In genomic region chr7:118688199-118688598, GRCm38 (mm10) we compare ENCODE assay signal across 8 mouse cellular contexts. TPM values are rescaled to one million over a fixed set of nuclear protein-coding genes. Genes with fewer than 3 reads are reported as not detected.
DNase-seq lines count a peak whose midpoint lies in the region; ATAC-seq and TF ChIP-seq lines count a peak whose summit lies in the region.

No protein-coding gene starts in this region.

- peak; percentile 42 to 60 for DNase-seq in adrenal gland, postnatal 4 days (ENCODE audit: low spot score in 2 of 2)
- peak; percentile 53 for DNase-seq in heart, postnatal 0 days (ENCODE audit: low spot score)
- peak; percentile 74 for DNase-seq in kidney, postnatal 14 days
- peak; percentile 63 for DNase-seq in ovary, postnatal 14 days (ENCODE audit: low spot score)
- DNase-seq in thymus, postnatal 14 days: peak; percentile 78

- no peak overlapping the region for H3K4me2 ChIP-seq in heart, postnatal 0 days (ENCODE audit: low read depth, low read length)
- no peak overlapping the region for H3K4me2 ChIP-seq in liver, embryonic 16.5 days (ENCODE audit: low read depth, low read length)

- no peak overlapping the region for H3K4me3 ChIP-seq in E14TG2a.4 (replicated peaks; ENCODE audit: low read length)
- no peak overlapping the region for H3K4me3 ChIP-seq in embryonic fibroblast, embryonic 13.5 days (ENCODE audit: insufficient read depth, low read length)
- H3K4me3 ChIP-seq in heart, postnatal 0 days (ENCODE audit: low read depth, low read length): no peak overlapping the region
- no peak overlapping the region for H3K4me3 ChIP-seq in liver, embryonic 16.5 days (ENCODE audit: low read depth, low read length)

- H3K9ac ChIP-seq in heart, postnatal 0 days (replicated peaks; ENCODE audit: low read depth, low read length): no peak overlapping the region
- H3K9ac ChIP-seq in liver, embryonic 16.5 days (ENCODE audit: low read depth, low read length): no peak overlapping the region

- peaks cover 15% of the 10 kb centered on the region for H3K4me1 ChIP-seq in E14TG2a.4 (replicated peaks; ENCODE audit: low read depth, low read length)
- H3K4me1 ChIP-seq in embryonic fibroblast, embryonic 13.5 days (ENCODE audit: control insufficient read depth, insufficient read depth, low read length): no peaks in the 10 kb centered on the region
- no peaks in the 10 kb centered on the region for H3K4me1 ChIP-seq in heart, postnatal 0 days (ENCODE audit: control insufficient read depth, insufficient read depth)
- no peaks in the 10 kb centered on the region for H3K4me1 ChIP-seq in liver, embryonic 16.5 days (ENCODE audit: control insufficient read depth, low read depth, low read length)

- no peak for ATAC-seq in heart, postnatal 0 days (ENCODE audit: insufficient read depth, low read depth)
- ATAC-seq in liver, embryonic 16.5 days (ENCODE audit: low read depth): 0 out of 2 replicates have a peak, but pooled peaks have one; percentile 9

- no peaks in the 10 kb centered on the region for H3K27me3 ChIP-seq in E14TG2a.4 (ENCODE audit: insufficient read depth, low read length)
- H3K27me3 ChIP-seq in heart, postnatal 0 days (ENCODE audit: control insufficient read depth, insufficient read depth, low read length): peaks cover 22% of the 10 kb centered on the region
- no peaks in the 10 kb centered on the region for H3K27me3 ChIP-seq in liver, embryonic 16.5 days (ENCODE audit: control insufficient read depth, insufficient read depth, low read depth, low read length)

- H3K9me3 ChIP-seq in E14TG2a.4 (ENCODE audit: low read length): no peaks in the 10 kb centered on the region
- H3K9me3 ChIP-seq in heart, postnatal 0 days (replicated peaks; ENCODE audit: control insufficient read depth, low read length): no peaks in the 10 kb centered on the region
- H3K9me3 ChIP-seq in liver, embryonic 16.5 days (replicated peaks; ENCODE audit: control insufficient read depth, low read length): no peaks in the 10 kb centered on the region

- WGBS in heart, postnatal 0 days: 27% methylated on average over 5 of the region's 5 CpGs
- 34% methylated on average over 5 of the region's 5 CpGs for WGBS in liver, embryonic 16.5 days (ENCODE audit: insufficient replicate concordance)

- no peak for TF ChIP-seq EP300 in heart, postnatal 0 days (IDR thresholded peaks at IDR 0.05; ENCODE audit: low read depth)

- TF ChIP-seq POLR2A in embryonic fibroblast, embryonic 13.5 days (IDR thresholded peaks at IDR 0.05; ENCODE audit: low read depth, low read length): no peak

- TF ChIP-seq CTCF in E14TG2a.4 (conservative IDR thresholded peaks at IDR 0.05; ENCODE audit: low read length): peak; percentile 33; the same call in 1 of the 2 replicates
- TF ChIP-seq CTCF in embryonic fibroblast, embryonic 13.5 days (IDR thresholded peaks at IDR 0.05; ENCODE audit: borderline replicate concordance, insufficient read depth, low read length): peak; percentile 60
- peak; percentile 79 for TF ChIP-seq CTCF in heart, postnatal 0 days (IDR thresholded peaks at IDR 0.05; ENCODE audit: low read depth)

- no peak overlapping the region for H3K27ac ChIP-seq in embryonic fibroblast, embryonic 13.5 days (ENCODE audit: insufficient read depth, low read length)
- H3K27ac ChIP-seq in heart, postnatal 0 days (ENCODE audit: low read depth): no peak overlapping the region
- no peak overlapping the region for H3K27ac ChIP-seq in liver, embryonic 16.5 days (ENCODE audit: low read length)

- peaks cover 42% of the 10 kb centered on the region for H3K36me3 ChIP-seq in E14TG2a.4 (ENCODE audit: insufficient read depth, low read length)
- H3K36me3 ChIP-seq in heart, postnatal 0 days (replicated peaks; ENCODE audit: control insufficient read depth, insufficient read depth, low read length): peaks cover 53% of the 10 kb centered on the region
- H3K36me3 ChIP-seq in liver, embryonic 16.5 days (ENCODE audit: control insufficient read depth, insufficient read depth): peaks cover 36% of the 10 kb centered on the region

RNA-seq across cellular contexts. Expression of gene Gde1, which starts 17.4 kb away (rescaled TPM):
- total RNA-seq in adrenal gland, postnatal 4 days (2021): 10 to 100 TPM; 72.9 to 80.0 TPM
- 58.1 and 75.4 TPM in 2 replicates for polyA plus RNA-seq in embryonic fibroblast, embryonic 13.5 days (2011; ENCODE audit: insufficient read length, low read depth, missing spikeins)
- total RNA-seq in heart, postnatal 0 days (2014; rRNA removed; ENCODE audit: low replicate concordance): 125 and 164 TPM in 2 replicates
- 73.2 and 76.4 TPM in 2 replicates for polyA plus RNA-seq in heart, postnatal 0 days (2015; fragmentation: Nextera tagmentation; extraction: Ambion mirVana)
- 35.9 and 37.9 TPM in 2 replicates for polyA plus RNA-seq in liver, embryonic 16.5 days (2015; fragmentation: Nextera tagmentation; extraction: Ambion mirVana)

RNA-seq across cellular contexts. Expression of gene Ccp110, which starts 24.2 kb away (rescaled TPM):
- total RNA-seq in adrenal gland, postnatal 4 days (2021): 10 to 100 TPM; 13.5 to 15.3 TPM
- polyA plus RNA-seq in embryonic fibroblast, embryonic 13.5 days (2011; ENCODE audit: insufficient read length, low read depth, missing spikeins): 11.3 and 14.6 TPM in 2 replicates
- total RNA-seq in heart, postnatal 0 days (2014; rRNA removed; ENCODE audit: low replicate concordance): 1.8 and 2.0 TPM in 2 replicates
- 1.9 TPM in 2 replicates for polyA plus RNA-seq in heart, postnatal 0 days (2015; fragmentation: Nextera tagmentation; extraction: Ambion mirVana)
- polyA plus RNA-seq in liver, embryonic 16.5 days (2015; fragmentation: Nextera tagmentation; extraction: Ambion mirVana): 8.3 and 8.9 TPM in 2 replicates

RNA-seq across cellular contexts. Expression of gene Vps35l, which starts 51.8 kb away (rescaled TPM):
- total RNA-seq in adrenal gland, postnatal 4 days (2021): 10 to 100 TPM; 71.2 to 75.3 TPM
- 95.4 and 106 TPM in 2 replicates for polyA plus RNA-seq in embryonic fibroblast, embryonic 13.5 days (2011; ENCODE audit: insufficient read length, low read depth, missing spikeins)
- total RNA-seq in heart, postnatal 0 days (2014; rRNA removed; ENCODE audit: low replicate concordance): 43.4 and 63.8 TPM in 2 replicates
- 39.7 and 41.0 TPM in 2 replicates for polyA plus RNA-seq in heart, postnatal 0 days (2015; fragmentation: Nextera tagmentation; extraction: Ambion mirVana)
- 29.9 and 31.3 TPM in 2 replicates for polyA plus RNA-seq in liver, embryonic 16.5 days (2015; fragmentation: Nextera tagmentation; extraction: Ambion mirVana)
